Mouse (Mus musculus) Muller cell, postnatal 12 days (primary cell): ENCODE results near the gene AC109138.7.

ENCODE experiments used
- DNase-seq: peaks from one replicate; pipeline ENCODE4 v3.0.0-alpha.2; 2015; ENCODE audit errors: inconsistent ontology term

AC109138.7 gene

GRCm38 (mm10) chr19:4193129-4193528 lies 21.0 kb upstream of the AC109138.7 start:
- DNase-seq: no peak

GRCm38 (mm10) chr19:4194021-4194724 lies 20.0 kb upstream of the AC109138.7 start:
- DNase-seq: no peak

- DNase-seq: peak; percentile 50
Measured at GRCm38 (mm10) chr19:4194776-4195650, 19.1 kb upstream of the AC109138.7 start.

GRCm38 (mm10) chr19:4196048-4196447 lies 18.1 kb upstream of the AC109138.7 start:
- no peak for DNase-seq

GRCm38 (mm10) chr19:4196548-4196947 lies 17.6 kb upstream of the AC109138.7 start:
- no peak for DNase-seq

GRCm38 (mm10) chr19:4197180-4197579 lies 17.0 kb upstream of the AC109138.7 start:
- no peak for DNase-seq

GRCm38 (mm10) chr19:4201291-4201909 lies 12.8 kb upstream of the AC109138.7 start, which contains the start of gene Rad9a:
Rad9a (minus strand) TSS chr19:4201662.
- DNase-seq: peak; percentile 94

GRCm38 (mm10) chr19:4202149-4202548 lies 12.0 kb upstream of the AC109138.7 start:
- DNase-seq: no peak

- no peak for DNase-seq
Measured at GRCm38 (mm10) chr19:4203148-4203547, 11.0 kb upstream of the AC109138.7 start.

GRCm38 (mm10) chr19:4203604-4204326 lies 10.4 kb upstream of the AC109138.7 start:
- no peak for DNase-seq

- no peak for DNase-seq
Measured at GRCm38 (mm10) chr19:4204889-4205288, 9.3 kb upstream of the AC109138.7 start.

- DNase-seq: peak; percentile 77
Measured at GRCm38 (mm10) chr19:4206971-4207370, 7.2 kb upstream of the AC109138.7 start.

GRCm38 (mm10) chr19:4208563-4208962 lies 5.6 kb upstream of the AC109138.7 start:
- DNase-seq: no peak

- no peak for DNase-seq
Measured at GRCm38 (mm10) chr19:4211891-4212588, 2.1 kb upstream of the AC109138.7 start.

- peak; percentile 99 for DNase-seq
Measured at GRCm38 (mm10) chr19:4213524-4213974, 608 bp upstream of the AC109138.7 start.

GRCm38 (mm10) chr19:4214771-4215450 lies 754 bp downstream of the AC109138.7 start:
- DNase-seq: peak; percentile 70

- DNase-seq: no peak
Measured at GRCm38 (mm10) chr19:4215451-4215840, 1.3 kb downstream of the AC109138.7 start.

- DNase-seq: peak; percentile 58
Measured at GRCm38 (mm10) chr19:4216041-4216685, 2.0 kb downstream of the AC109138.7 start.

GRCm38 (mm10) chr19:4217140-4217539 lies 3.0 kb downstream of the AC109138.7 start:
- no peak for DNase-seq

GRCm38 (mm10) chr19:4217855-4218254 lies 3.7 kb downstream of the AC109138.7 start:
- DNase-seq: no peak
